Mouse (Mus musculus): ENCODE data around the gene Rps11. TPM values are rescaled to one million over a fixed set of nuclear protein-coding genes. Genes with fewer than 3 reads are reported as not detected.
"Not testable (repeated sequence)": the region's sequence is repeated elsewhere in the genome, so short reads cannot be mapped to it uniquely, and the experiment has no call there.

The Rps11 gene
- polyA plus RNA-seq, 1 experiment from 2014 or later: 1,160 TPM

- ATAC-seq (ENCODE audit: low FRiP score, low read depth): no peak
- H3K9me3 ChIP-seq: no peaks in the 10 kb centered on the region
- 88% methylated on average over 9 of the region's 9 CpGs for WGBS
- H3K27me3 ChIP-seq: no peaks in the 10 kb centered on the region
- no peak overlapping the region for H3K4me3 ChIP-seq
- no peak overlapping the region for H3K27ac ChIP-seq (replicated peaks)
- no peaks in the 10 kb centered on the region for H3K36me3 ChIP-seq
- H3K9ac ChIP-seq (replicated peaks): no peak overlapping the region
- no peak overlapping the region for H3K4me2 ChIP-seq (replicated peaks)
- peaks cover 6% of the 10 kb centered on the region; the same call in 1 of the 2 replicates for H3K4me1 ChIP-seq
Observed at GRCm38 (mm10) chr7:45102940-45103585, 21.2 kb downstream of the Rps11 start.

DNA sequence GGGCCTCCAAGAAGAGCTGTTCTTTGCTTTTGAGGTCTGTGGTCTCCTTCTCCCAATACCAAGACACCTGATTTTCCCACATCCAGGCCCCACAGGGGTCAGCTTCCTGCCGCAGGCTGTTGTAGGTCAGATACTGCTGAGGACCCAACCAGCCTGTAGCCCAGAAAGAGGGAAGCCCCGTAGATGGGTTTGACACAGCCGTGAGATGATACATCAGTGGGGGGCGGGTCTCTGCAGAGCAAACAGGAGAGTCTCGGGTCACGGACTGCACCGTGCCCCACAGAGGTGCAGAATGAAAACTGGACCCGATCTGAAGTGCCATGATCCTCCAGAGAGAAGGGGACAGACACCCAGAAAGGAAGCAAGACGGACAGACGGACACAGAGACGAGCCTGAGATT, 21.8 kb downstream of the Rps11 start:
- Histone ChIP-seq H3K36me3 (no peaks in the 10 kb centered on the region), H3K4me3 (no peak overlapping the region), H3K4me2 (replicated peaks) (no peak overlapping the region), H3K9ac (replicated peaks) (no peak overlapping the region), H3K4me1 (peaks cover 6% of the 10 kb centered on the region; the same call in 1 of the 2 replicates), H3K9me3 (no peaks in the 10 kb centered on the region), H3K27ac (replicated peaks) (no peak overlapping the region), H3K27me3 (no peaks in the 10 kb centered on the region)
- no peak for ATAC-seq (ENCODE audit: low FRiP score, low read depth)
- WGBS: 92% methylated on average over 11 of the region's 11 CpGs

GRCm38 (mm10) chr7:45100046-45100445, 24.2 kb downstream of the Rps11 start:
- 94% methylated on average over 6 of the region's 6 CpGs for WGBS
- Histone ChIP-seq H3K27me3 (no peaks in the 10 kb centered on the region), H3K4me2 (replicated peaks) (no peak overlapping the region), H3K4me1 (no peaks in the 10 kb centered on the region), H3K9me3 (no peaks in the 10 kb centered on the region), H3K36me3 (no peaks in the 10 kb centered on the region), H3K27ac (replicated peaks) (no peak overlapping the region), H3K4me3 (no peak overlapping the region), H3K9ac (replicated peaks) (no peak overlapping the region)
- ATAC-seq (ENCODE audit: low FRiP score, low read depth): no peak

- no peak overlapping the region for H3K4me3 ChIP-seq
- H3K4me2 ChIP-seq (replicated peaks): no peak overlapping the region
- 88% methylated on average over 8 of the region's 8 CpGs for WGBS
- no peaks in the 10 kb centered on the region for H3K36me3 ChIP-seq
- no peaks in the 10 kb centered on the region for H3K4me1 ChIP-seq
- no peak for ATAC-seq (ENCODE audit: low FRiP score, low read depth)
- H3K9me3 ChIP-seq: no peaks in the 10 kb centered on the region
- H3K27me3 ChIP-seq: no peaks in the 10 kb centered on the region
- no peak overlapping the region for H3K27ac ChIP-seq (replicated peaks)
- no peak overlapping the region for H3K9ac ChIP-seq (replicated peaks)
Observed at GRCm38 (mm10) chr7:45098541-45099240, 25.5 kb downstream of the Rps11 start.

- no peaks in the 10 kb centered on the region for H3K4me1 ChIP-seq
Observed at GRCm38 (mm10) chr7:45097479-45097878, 26.8 kb downstream of the Rps11 start.

DNA sequence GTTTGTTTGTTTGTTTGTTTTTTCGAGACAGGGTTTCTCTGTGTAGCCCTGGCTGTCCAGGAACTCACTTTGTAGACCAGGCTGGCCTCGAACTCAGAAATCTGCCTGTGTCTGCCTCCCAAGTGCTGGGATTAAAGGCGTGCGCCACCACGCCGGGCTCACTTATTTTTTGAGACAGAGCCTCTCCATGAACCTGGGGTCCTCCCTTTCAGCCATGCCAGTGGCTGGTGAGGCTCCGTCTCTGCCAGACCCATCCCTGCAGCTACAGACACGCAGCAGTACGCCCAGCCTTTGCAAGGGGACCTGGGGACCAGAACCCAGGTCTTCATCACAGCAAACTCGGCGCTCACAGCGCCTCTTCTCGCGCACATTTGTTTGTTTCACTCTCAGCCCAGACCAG, 28.3 kb downstream of the Rps11 start:
- 96% methylated on average over 14 of the region's 14 CpGs for WGBS
- not testable (repeated sequence) for H3K27ac ChIP-seq (replicated peaks); ATAC-seq (ENCODE audit: low FRiP score, low read depth); H3K36me3 ChIP-seq; H3K9me3 ChIP-seq; H3K4me1 ChIP-seq; H3K4me2 ChIP-seq (replicated peaks); H3K4me3 ChIP-seq; H3K9ac ChIP-seq (replicated peaks)
- peaks cover 14% of the 10 kb centered on the region; the same call in 1 of the 2 replicates for H3K27me3 ChIP-seq

More at GRCm38 (mm10) chr7:45097479-45097878, 26.8 kb downstream of the Rps11 start:
- 76% methylated on average over 6 of the region's 6 CpGs for WGBS
- no peak overlapping the region for H3K9ac ChIP-seq (replicated peaks)
- no peak overlapping the region for H3K27ac ChIP-seq (replicated peaks)
- no peaks in the 10 kb centered on the region for H3K9me3 ChIP-seq
- H3K27me3 ChIP-seq: peaks cover 5% of the 10 kb centered on the region; the same call in 1 of the 2 replicates
- H3K4me3 ChIP-seq: no peak overlapping the region
- H3K4me2 ChIP-seq (replicated peaks): no peak overlapping the region
- ATAC-seq (ENCODE audit: low FRiP score, low read depth): no peak
- no peaks in the 10 kb centered on the region for H3K36me3 ChIP-seq

DNA sequence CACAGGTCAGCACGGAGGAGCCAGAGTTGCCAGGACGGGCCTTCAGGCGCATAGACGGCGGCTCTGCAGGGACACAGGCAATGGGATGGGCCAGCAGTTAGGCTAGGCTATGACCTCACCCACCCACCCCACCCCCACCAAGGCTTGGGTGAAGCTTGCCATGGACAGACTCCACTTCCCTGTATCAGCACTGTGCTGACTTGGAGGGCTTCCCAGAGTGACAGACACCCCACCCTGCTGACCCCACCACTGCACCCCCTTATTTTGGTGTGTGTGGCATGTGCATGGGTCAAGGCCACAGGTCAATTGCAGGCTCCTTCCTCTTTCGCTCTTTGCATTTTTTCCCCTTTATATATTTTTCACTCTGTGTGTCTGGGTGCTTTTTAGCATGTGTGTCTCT, 28.9 kb downstream of the Rps11 start:
- 94% methylated on average over 6 of the region's 6 CpGs for WGBS
- no peak overlapping the region for H3K4me2 ChIP-seq (replicated peaks)
- H3K27me3 ChIP-seq: peaks cover 14% of the 10 kb centered on the region; the same call in 1 of the 2 replicates
- no peak for ATAC-seq (ENCODE audit: low FRiP score, low read depth)
- H3K9ac ChIP-seq (replicated peaks): no peak overlapping the region
- H3K27ac ChIP-seq (replicated peaks): no peak overlapping the region
- peaks cover 10% of the 10 kb centered on the region for H3K4me1 ChIP-seq
- no peak overlapping the region for H3K4me3 ChIP-seq
- no peaks in the 10 kb centered on the region for H3K9me3 ChIP-seq
- no peaks in the 10 kb centered on the region for H3K36me3 ChIP-seq

DNA sequence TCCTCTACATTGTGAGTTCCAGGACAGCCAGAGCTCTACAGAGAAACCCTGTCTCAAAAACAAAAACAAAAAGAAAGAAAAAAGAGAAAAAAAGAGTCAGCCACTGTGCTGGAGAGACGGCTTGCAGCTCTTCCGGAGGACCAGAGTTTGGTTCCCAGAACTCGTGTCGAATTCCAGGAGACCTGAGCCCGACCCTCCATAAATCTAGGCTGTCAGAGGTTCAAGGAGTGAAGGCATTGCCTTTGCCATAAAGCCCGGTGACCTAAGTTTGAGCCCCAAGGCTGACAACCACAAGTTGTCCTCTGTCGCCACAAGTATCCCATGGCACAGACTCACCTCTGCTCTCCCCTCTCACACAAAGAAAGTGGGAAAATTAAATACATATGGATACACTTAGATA, 30.1 kb downstream of the Rps11 start:
- no peak overlapping the region for H3K27ac ChIP-seq (replicated peaks)
- 79% methylated on average over 7 of the region's 7 CpGs for WGBS
- no peak overlapping the region for H3K9ac ChIP-seq (replicated peaks)
- no peak overlapping the region for H3K4me3 ChIP-seq
- no peaks in the 10 kb centered on the region for H3K36me3 ChIP-seq
- ATAC-seq (ENCODE audit: low FRiP score, low read depth): no peak
- no peak overlapping the region for H3K4me2 ChIP-seq (replicated peaks)
- peaks cover 14% of the 10 kb centered on the region; the same call in 1 of the 2 replicates for H3K27me3 ChIP-seq
- no peaks in the 10 kb centered on the region for H3K9me3 ChIP-seq
- H3K4me1 ChIP-seq: peaks cover 10% of the 10 kb centered on the region

GRCm38 (mm10) chr7:45093516-45093905, 30.7 kb downstream of the Rps11 start:
- Histone ChIP-seq H3K36me3 (peaks cover under 1% of the 10 kb centered on the region; the same call in 1 of the 2 replicates), H3K4me1 (peaks cover 10% of the 10 kb centered on the region), H3K4me3 (no peak overlapping the region), H3K27me3 (peaks cover 14% of the 10 kb centered on the region; the same call in 1 of the 2 replicates), H3K4me2 (replicated peaks) (no peak overlapping the region), H3K27ac (replicated peaks) (no peak overlapping the region; the same call in 1 of the 2 replicates), H3K9ac (replicated peaks) (no peak overlapping the region), H3K9me3 (no peaks in the 10 kb centered on the region)
- no peak for ATAC-seq (ENCODE audit: low FRiP score, low read depth)
- WGBS: 41% methylated on average over 11 of the region's 18 CpGs

DNA sequence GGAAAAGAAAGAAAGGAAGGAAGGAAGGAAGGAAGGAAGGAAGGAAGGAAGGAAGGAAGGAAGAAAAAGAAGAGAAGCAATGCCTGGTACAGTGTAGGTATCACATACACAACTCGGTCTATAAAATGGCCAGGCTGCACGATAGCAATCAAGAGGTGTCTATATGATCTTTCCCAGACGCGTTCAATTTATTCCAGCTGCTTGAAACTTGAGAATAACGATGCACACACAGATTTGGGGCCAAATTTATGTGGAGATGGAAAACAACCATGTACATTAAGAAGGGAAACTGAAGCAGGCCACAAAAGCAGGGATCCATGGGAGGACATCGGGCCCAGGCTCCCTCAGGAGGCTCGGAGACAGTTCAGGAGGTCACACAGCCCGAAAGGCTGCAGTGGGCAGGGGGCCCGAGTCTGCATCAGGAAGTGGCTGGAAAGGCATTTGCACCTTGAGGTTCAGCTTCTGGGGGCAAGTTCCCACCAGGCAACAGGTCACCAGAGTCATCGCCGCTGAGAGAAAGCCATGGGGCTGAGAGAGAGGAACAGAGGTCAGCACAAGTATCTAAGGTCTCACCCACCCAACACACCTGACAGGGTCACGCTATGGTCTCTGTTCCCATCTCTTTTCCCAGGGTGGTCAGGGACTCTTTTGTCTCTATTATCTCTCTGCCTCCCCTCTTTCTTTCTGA, 31.3 kb downstream of the Rps11 start:
- H3K4me1 ChIP-seq: peaks cover 10% of the 10 kb centered on the region
- no peak overlapping the region for H3K9ac ChIP-seq (replicated peaks)
- peaks cover 4% of the 10 kb centered on the region; the same call in 1 of the 2 replicates for H3K36me3 ChIP-seq
- 69% methylated on average over 12 of the region's 12 CpGs for WGBS
- no peaks in the 10 kb centered on the region for H3K9me3 ChIP-seq
- no peak for ATAC-seq (ENCODE audit: low FRiP score, low read depth)
- peaks cover 14% of the 10 kb centered on the region; the same call in 1 of the 2 replicates for H3K27me3 ChIP-seq
- H3K4me3 ChIP-seq: no peak overlapping the region
- H3K27ac ChIP-seq (replicated peaks): no peak overlapping the region; the same call in 1 of the 2 replicates
- H3K4me2 ChIP-seq (replicated peaks): no peak overlapping the region

DNA sequence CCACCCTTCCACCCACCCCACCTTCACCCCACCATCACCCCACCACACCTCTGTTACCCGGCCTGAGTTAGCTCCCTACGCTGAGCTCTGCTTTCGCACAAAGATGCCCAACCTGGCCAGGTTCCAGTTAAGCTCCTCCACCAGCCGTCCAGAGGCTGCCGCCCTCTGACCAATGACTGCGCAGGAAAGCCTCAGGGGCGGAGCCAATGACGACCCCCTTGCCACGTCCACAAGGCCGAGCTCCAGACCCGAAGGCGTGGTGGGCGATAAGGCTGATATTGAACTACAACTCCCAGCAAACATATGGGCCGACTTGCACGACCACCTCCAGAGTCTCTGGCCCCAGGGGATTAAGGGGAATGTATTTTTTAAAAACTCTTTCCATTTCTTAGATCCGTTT, 32.2 kb downstream of the Rps11 start, which contains the start of gene Rcn3:
TSS of gene Rcn3 (minus strand) at position 174 of the 400 bp plus-strand sequence.
- WGBS: 0% methylated on average over 16 of the region's 16 CpGs
- Histone ChIP-seq H3K36me3 (peaks cover 4% of the 10 kb centered on the region; the same call in 1 of the 2 replicates), H3K27ac (replicated peaks) (no peak within 1 kb of the TSS; the same call in 1 of the 2 replicates), H3K9me3 (no peaks in the 10 kb centered on the region), H3K4me3 (peak within 1 kb of the TSS; percentile 50), H3K4me1 (peaks cover 10% of the 10 kb centered on the region), H3K9ac (replicated peaks) (peak within 1 kb of the TSS; percentile 58), H3K4me2 (replicated peaks) (peak within 1 kb of the TSS; percentile 74), H3K27me3 (peaks cover 14% of the 10 kb centered on the region; the same call in 1 of the 2 replicates)
- peak; percentile 93 for ATAC-seq (ENCODE audit: low FRiP score, low read depth)
